In the genomic region with DNA sequence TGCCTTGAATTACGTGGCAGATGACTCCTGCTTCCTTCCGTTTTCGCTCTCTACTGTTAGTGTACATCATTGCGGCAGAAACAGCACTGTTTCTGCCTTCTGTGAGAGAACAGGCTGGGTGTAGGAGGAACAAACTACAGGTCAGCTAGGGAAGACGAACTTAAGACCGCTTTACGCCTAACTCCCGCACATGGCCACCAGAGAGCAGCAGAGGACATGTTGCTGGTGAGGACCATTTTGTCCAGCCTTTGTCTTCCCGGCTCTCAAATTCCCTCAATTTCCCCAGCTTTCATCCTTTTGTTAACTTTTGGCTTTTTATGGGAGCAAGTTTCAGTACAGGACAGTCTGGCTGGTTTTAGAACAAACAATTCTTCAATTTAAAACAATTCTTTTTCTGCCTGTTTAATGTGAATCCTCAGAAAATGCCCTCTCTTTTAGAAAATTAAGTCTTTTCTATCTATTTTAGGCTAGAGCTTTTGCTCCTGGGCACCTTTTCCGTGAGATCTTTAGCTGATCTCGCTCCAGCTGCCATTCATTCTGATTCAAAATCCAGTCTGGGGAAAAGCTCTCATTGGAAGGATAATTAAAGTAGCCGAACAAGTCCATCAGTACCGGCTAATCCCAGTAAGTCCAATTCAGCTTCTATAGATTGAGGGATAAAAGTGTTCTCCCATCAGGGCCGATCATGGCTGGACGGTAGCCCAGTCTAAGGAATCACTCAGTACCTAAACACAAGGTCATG, we compare ENCODE assay signal across 9 mouse cellular contexts.
DNase-seq lines count a peak whose midpoint lies in the region; TF ChIP-seq lines count a peak whose summit lies in the region.
"Had no signal": no experiment of that assay in that cellular context is flagged by ENCODE, and none has a peak within 500 bp of the region (broad histone marks: within the 10 kb centered on the region; RNA-seq: fewer than 3 reads in every experiment).

No protein-coding gene starts in this region.

- H3K27ac ChIP-seq in layer of hippocampus, adult 2 months: no peak overlapping the region
- H3K27ac ChIP-seq: heart, embryonic 15.5 days had no signal

- peak; percentile 52 to 58 for DNase-seq in B cell, adult 2 months
- DNase-seq in ZHBTc4 (ENCODE audit: low read depth, low spot score): peak; percentile 87
- peak; percentile 86 to 90 for DNase-seq in cerebellum, postnatal 25 days
- peak; percentile 23 for DNase-seq in gastrocnemius, postnatal 25 days
- peak; percentile 76 to 90 for DNase-seq in layer of hippocampus, adult 2 months (ENCODE audit: low spot score in 2 of 2)
- DNase-seq in lung, postnatal 25 days (ENCODE audit: low spot score): peak; percentile 67
- peak; percentile 85 to 91 for DNase-seq in right cerebral cortex, adult 2 months (ENCODE audit: low spot score in 2 of 2)
- DNase-seq in urinary bladder, postnatal 36 days (ENCODE audit: low spot score in 2 of 2): peak; percentile 57 to 69

- TF ChIP-seq CTCF in layer of hippocampus, adult 2 months (conservative IDR thresholded peaks at IDR 0.05): peak; percentile 97

- H3K4me3 ChIP-seq in layer of hippocampus, adult 2 months: no peak overlapping the region
- H3K4me3 ChIP-seq: heart, embryonic 15.5 days had no signal

Comparison
In these comparisons a context has a peak if more than half of its experiments do, and no peak if none do; other contexts are left out.
1. DNase-seq: peak in every context shown above with its lines; median percentile 88 in cerebellum, postnatal 25 days; 88 in right cerebral cortex, adult 2 months; 87 in ZHBTc4; 83 in layer of hippocampus, adult 2 months; 67 in lung, postnatal 25 days; 63 in urinary bladder, postnatal 36 days; 55 in B cell, adult 2 months; 23 in gastrocnemius, postnatal 25 days.